Mouse (Mus musculus) cerebellum, adult 2 months (tissue): ENCODE measurements around the gene Nucks1. TPM values are rescaled to one million over a fixed set of nuclear protein-coding genes. Genes with fewer than 3 reads are reported as not detected.

ENCODE experiments used
- DNase-seq, 2 experiments: peaks; one replicate each; pipeline ENCODE4 v3.0.0; 2021
- H3K27ac ChIP-seq: fragments of 200-500 bp; 2 replicates; pipeline ENCODE4 v1.5.1; 2012; ENCODE audit warnings: low read length, control low read depth, inconsistent platforms; ENCODE audit not compliant: insufficient read depth
- H3K27me3 ChIP-seq: fragments of 200-500 bp; 2 replicates; pipeline ENCODE4 v1.6.1; 2012; ENCODE audit warnings: inconsistent platforms, mild to moderate bottlenecking, low read length, moderate library complexity; ENCODE audit not compliant: control insufficient read depth, insufficient read depth
- H3K4me1 ChIP-seq: fragments of 200-500 bp; 2 replicates; pipeline ENCODE4 v1.6.1; 2011; ENCODE audit warnings: low read length; ENCODE audit not compliant: control insufficient read depth, insufficient read depth
- H3K4me3 ChIP-seq: fragments of 200-500 bp; replicated peaks from 2 replicates; pipeline ENCODE3; 2011; ENCODE audit warnings: mild to moderate bottlenecking, low read depth, low read length, control low read depth; ENCODE audit not compliant: insufficient read depth
- CTCF ChIP-seq: fragments of 200-500 bp; IDR thresholded peaks from 2 replicates; pipeline ENCODE4 v1.5.1; 2011; ENCODE audit warnings: low read depth, mild to moderate bottlenecking, control low read depth, low read length, moderate library complexity, borderline replicate concordance; ENCODE audit not compliant: insufficient read depth
- POLR2A ChIP-seq: fragments of 200-500 bp; IDR thresholded peaks from 2 replicates; pipeline ENCODE4 v1.6.1; 2011; ENCODE audit warnings: low read length, control low read depth, borderline replicate concordance; ENCODE audit not compliant: insufficient read depth
- WGBS: fragments of 180-500 bp; shearing (Covaris S2); methylation state at CpG from one replicate; pipeline ENCODE4 v1.1.7; 2018; 5-methylcytosine and 5-hydroxymethylcytosine counted together
- polyA plus RNA-seq: library from polyadenylated mRNA; depleted of rRNA; stranded (reverse); fragments of >200 nt; gene quantifications from 2 replicates; pipeline ENCODE4 v1.2.3, GENCODE M21; 2012

Nucks1 gene
- polyA plus RNA-seq, 1 experiment = 49.5 TPM

- WGBS = 30% methylated on average over 16 of the region's 16 CpGs
- H3K27me3 ChIP-seq = no peaks in the 10 kb centered on the region
- H3K27ac ChIP-seq = no peak overlapping the region
- no peak for DNase-seq
- H3K4me1 ChIP-seq = no peaks in the 10 kb centered on the region; the same call in 1 of the 2 replicates
- TF ChIP-seq CTCF = no peak
- TF ChIP-seq POLR2A = no peak
- H3K4me3 ChIP-seq = no peak overlapping the region
Measured at GRCm38 (mm10) chr1:131970661-131971520, 60.6 kb downstream of the Nucks1 start.

GRCm38 (mm10) chr1:131971771-131972497, 61.6 kb downstream of the Nucks1 start:
- Histone ChIP-seq H3K27ac (no peak overlapping the region), H3K4me1 (no peaks in the 10 kb centered on the region; the same call in 1 of the 2 replicates), H3K27me3 (no peaks in the 10 kb centered on the region), H3K4me3 (no peak overlapping the region)
- DNase-seq = no peak
- 54% methylated on average over 15 of the region's 15 CpGs for WGBS
- TF ChIP-seq CTCF = no peak
- TF ChIP-seq POLR2A = no peak

GRCm38 (mm10) chr1:131972498-131973334, 62.4 kb downstream of the Nucks1 start:
- Histone ChIP-seq H3K4me3 (no peak overlapping the region), H3K4me1 (no peaks in the 10 kb centered on the region; the same call in 1 of the 2 replicates), H3K27ac (no peak overlapping the region), H3K27me3 (no peaks in the 10 kb centered on the region)
- WGBS = 48% methylated on average over 13 of the region's 13 CpGs
- TF ChIP-seq POLR2A (no peak), CTCF (no peak)
- DNase-seq = no peak

- no peak for DNase-seq
- no peaks in the 10 kb centered on the region for H3K27me3 ChIP-seq
- 83% methylated on average over 6 of the region's 6 CpGs for WGBS
- no peaks in the 10 kb centered on the region; the same call in 1 of the 2 replicates for H3K4me1 ChIP-seq
- TF ChIP-seq POLR2A (no peak), CTCF (no peak)
- no peak overlapping the region for H3K27ac ChIP-seq
- no peak overlapping the region for H3K4me3 ChIP-seq
Measured at GRCm38 (mm10) chr1:131973991-131974390, 63.7 kb downstream of the Nucks1 start.

GRCm38 (mm10) chr1:131976886-131977285, 66.6 kb downstream of the Nucks1 start:
- Histone ChIP-seq H3K27ac (no peak overlapping the region), H3K27me3 (no peaks in the 10 kb centered on the region), H3K4me3 (no peak overlapping the region), H3K4me1 (no peaks in the 10 kb centered on the region)
- DNase-seq = no peak
- 90% methylated on average over 5 of the region's 5 CpGs for WGBS
- TF ChIP-seq POLR2A (no peak), CTCF (no peak)

GRCm38 (mm10) chr1:131980471-131980870, 70.1 kb downstream of the Nucks1 start:
- 65% methylated on average over 2 of the region's 2 CpGs for WGBS
- no peak overlapping the region for H3K27ac ChIP-seq
- no peaks in the 10 kb centered on the region for H3K4me1 ChIP-seq
- H3K4me3 ChIP-seq = no peak overlapping the region
- H3K27me3 ChIP-seq = no peaks in the 10 kb centered on the region
- DNase-seq = no peak
- no peak for TF ChIP-seq CTCF
- no peak for TF ChIP-seq POLR2A

GRCm38 (mm10) chr1:131981378-131982013, 71.2 kb downstream of the Nucks1 start:
- 50% methylated on average over 12 of the region's 12 CpGs for WGBS
- peak; percentile 65 to 77 for DNase-seq
- Histone ChIP-seq H3K4me3 (no peak overlapping the region), H3K27ac (no peak overlapping the region), H3K27me3 (no peaks in the 10 kb centered on the region), H3K4me1 (no peaks in the 10 kb centered on the region)
- peak; percentile 85 for TF ChIP-seq CTCF
- no peak for TF ChIP-seq POLR2A
